13 mouse cellular contexts compared by ENCODE assay signal in the genomic region with DNA sequence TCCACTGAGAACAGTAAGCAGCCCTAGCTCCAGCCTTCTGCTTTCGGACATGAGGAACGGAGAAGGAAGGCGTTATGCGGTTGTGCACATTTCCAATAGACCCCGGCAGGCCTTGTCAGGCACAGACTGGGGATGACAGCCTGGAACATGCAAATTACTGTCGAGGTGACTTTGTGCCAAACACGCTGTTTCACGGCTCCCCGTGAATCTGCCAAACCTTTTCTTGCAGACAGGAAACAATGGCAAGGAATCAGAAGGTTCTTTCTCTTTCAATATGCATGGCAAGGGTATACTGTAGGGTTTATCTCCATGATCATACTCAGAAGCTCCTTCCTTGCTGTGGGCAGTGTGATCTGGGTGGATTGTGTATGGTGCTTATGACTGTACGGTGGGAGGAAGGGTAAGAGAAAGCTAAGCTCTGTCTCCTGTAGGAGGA.
DNase-seq lines count a peak whose midpoint lies in the region; ATAC-seq and TF ChIP-seq lines count a peak whose summit lies in the region.
"Had no signal": no experiment of that assay in that cellular context is flagged by ENCODE, and none has a peak within 500 bp of the region (broad histone marks: within the 10 kb centered on the region; RNA-seq: fewer than 3 reads in every experiment).

No protein-coding gene starts in this region.

- TF ChIP-seq CTCF in forebrain, postnatal 0 days (IDR thresholded peaks at IDR 0.05; ENCODE audit: low read depth): no peak
- TF ChIP-seq CTCF in olfactory bulb, adult 2 months (IDR thresholded peaks at IDR 0.05; ENCODE audit: insufficient read depth, low read depth, low read length): no peak

- H3K27me3 ChIP-seq in midbrain, embryonic 12.5 days: no peaks in the 10 kb centered on the region
- no peaks in the 10 kb centered on the region for H3K27me3 ChIP-seq in midbrain, embryonic 11.5 days (ENCODE audit: control insufficient read depth, insufficient read depth, low read length)
- H3K27me3 ChIP-seq in forebrain, postnatal 0 days (ENCODE audit: insufficient read depth, low read length): no peaks in the 10 kb centered on the region
- H3K27me3 ChIP-seq in heart, embryonic 12.5 days (replicated peaks): 0 out of 2 replicates have a peak, but pooled peaks cover 7% of the 10 kb centered on the region

- peak overlapping the region; percentile 43 for H3K27ac ChIP-seq in midbrain, embryonic 12.5 days (replicated peaks)
- no peak overlapping the region for H3K27ac ChIP-seq in midbrain, embryonic 11.5 days (ENCODE audit: low read depth, low read length)
- peak overlapping the region; percentile 84 for H3K27ac ChIP-seq in forebrain, postnatal 0 days (ENCODE audit: low read depth, low read length)
- H3K27ac ChIP-seq in olfactory bulb, adult 2 months (ENCODE audit: insufficient read depth, low read depth, low read length): peak overlapping the region; percentile 61; the same call in 1 of the 2 replicates
- no peak overlapping the region for H3K27ac ChIP-seq in heart, embryonic 12.5 days (ENCODE audit: poor library complexity, severe bottlenecking)
- H3K27ac ChIP-seq: stomach, postnatal 0 days had no signal

- no peak for TF ChIP-seq POLR2A in olfactory bulb, adult 2 months (IDR thresholded peaks at IDR 0.05; ENCODE audit: insufficient read depth, low read depth, low read length)

- WGBS in midbrain, embryonic 12.5 days: 81% methylated on average over 10 of the region's 10 CpGs
- 84% methylated on average over 10 of the region's 10 CpGs for WGBS in midbrain, embryonic 11.5 days
- WGBS in forebrain, postnatal 0 days: 22% methylated on average over 10 of the region's 10 CpGs
- WGBS in olfactory bulb, adult 2 months: 27% methylated on average over 10 of the region's 10 CpGs
- 86% methylated on average over 10 of the region's 10 CpGs for WGBS in heart, embryonic 12.5 days

- no peak for ATAC-seq in midbrain, embryonic 12.5 days (ENCODE audit: low FRiP score, low read depth)
- ATAC-seq in midbrain, embryonic 11.5 days (ENCODE audit: low FRiP score): no peak
- peak; percentile 82 for ATAC-seq in forebrain, postnatal 0 days
- no peak for ATAC-seq in heart, embryonic 12.5 days (ENCODE audit: insufficient number of reproducible peaks, low FRiP score)
- ATAC-seq: inflammation-experienced regulatory T-cells, adult 6 months had no signal

- no peaks in the 10 kb centered on the region for H3K36me3 ChIP-seq in midbrain, embryonic 12.5 days
- no peaks in the 10 kb centered on the region for H3K36me3 ChIP-seq in midbrain, embryonic 11.5 days (ENCODE audit: control insufficient read depth, insufficient read depth, low read length)
- H3K36me3 ChIP-seq in forebrain, postnatal 0 days (ENCODE audit: insufficient read depth): no peaks in the 10 kb centered on the region
- H3K36me3 ChIP-seq in heart, embryonic 12.5 days: no peaks in the 10 kb centered on the region

- DNase-seq in midbrain, embryonic 11.5 days (ENCODE audit: low spot score, missing footprints): no peak
- peak; percentile 85 for DNase-seq in forebrain, postnatal 0 days
- DNase-seq in layer of hippocampus, adult 9-11 months: peak; percentile 54
- no peak for DNase-seq in spleen, postnatal 4 days (ENCODE audit: low spot score in 2 of 2)
- DNase-seq: heart, adult 18-20 months; kidney, postnatal 10 days; liver; lung, postnatal 10 days had no signal

- no peak overlapping the region for H3K4me3 ChIP-seq in midbrain, embryonic 12.5 days
- no peak overlapping the region for H3K4me3 ChIP-seq in midbrain, embryonic 11.5 days (ENCODE audit: low read depth, low read length)
- no peak overlapping the region for H3K4me3 ChIP-seq in forebrain, postnatal 0 days (ENCODE audit: low read depth, low read length)
- no peak overlapping the region for H3K4me3 ChIP-seq in olfactory bulb, adult 2 months (ENCODE audit: insufficient read depth, low read depth, low read length)
- H3K4me3 ChIP-seq in heart, embryonic 12.5 days: no peak overlapping the region

- H3K4me1 ChIP-seq in midbrain, embryonic 12.5 days: peaks cover 16% of the 10 kb centered on the region; the same call in 1 of the 2 replicates
- no peaks in the 10 kb centered on the region for H3K4me1 ChIP-seq in midbrain, embryonic 11.5 days (ENCODE audit: control insufficient read depth, insufficient read depth, low read length)
- H3K4me1 ChIP-seq in forebrain, postnatal 0 days (ENCODE audit: insufficient read depth): peaks cover 22% of the 10 kb centered on the region
- peaks cover 11% of the 10 kb centered on the region for H3K4me1 ChIP-seq in olfactory bulb, adult 2 months (ENCODE audit: control insufficient read depth, insufficient read depth, low read length)
- H3K4me1 ChIP-seq in heart, embryonic 12.5 days (replicated peaks): peaks cover 9% of the 10 kb centered on the region

- H3K4me2 ChIP-seq in midbrain, embryonic 12.5 days (replicated peaks): no peak overlapping the region
- H3K4me2 ChIP-seq in midbrain, embryonic 11.5 days: no peak overlapping the region
- H3K4me2 ChIP-seq in forebrain, postnatal 0 days (ENCODE audit: low read depth): peak overlapping the region; percentile 16; the same call in 1 of the 2 replicates
- H3K4me2 ChIP-seq in heart, embryonic 12.5 days: no peak overlapping the region

- H3K9ac ChIP-seq in midbrain, embryonic 12.5 days (replicated peaks): no peak overlapping the region
- H3K9ac ChIP-seq in midbrain, embryonic 11.5 days (ENCODE audit: low read length): no peak overlapping the region
- H3K9ac ChIP-seq in forebrain, postnatal 0 days: peak overlapping the region; percentile 15
- H3K9ac ChIP-seq in heart, embryonic 12.5 days: no peak overlapping the region

- H3K9me3 ChIP-seq in midbrain, embryonic 12.5 days: no peaks in the 10 kb centered on the region
- no peaks in the 10 kb centered on the region for H3K9me3 ChIP-seq in midbrain, embryonic 11.5 days (ENCODE audit: control insufficient read depth, low read length)
- H3K9me3 ChIP-seq in forebrain, postnatal 0 days (ENCODE audit: low read length): no peaks in the 10 kb centered on the region
- H3K9me3 ChIP-seq in heart, embryonic 12.5 days (replicated peaks): no peaks in the 10 kb centered on the region

Comparison
In these comparisons a context has a peak if more than half of its experiments do, and no peak if none do; other contexts are left out.
1. H3K27ac ChIP-seq: peak in midbrain, embryonic 12.5 days (single experiment), forebrain, postnatal 0 days (single experiment) and olfactory bulb, adult 2 months (single experiment); none in midbrain, embryonic 11.5 days (single experiment) and heart, embryonic 12.5 days (single experiment).
2. DNase-seq: peak in forebrain, postnatal 0 days (single experiment) and layer of hippocampus, adult 9-11 months (single experiment); none in midbrain, embryonic 11.5 days (single experiment) and spleen, postnatal 4 days (0 of 2).